In the genomic region with DNA sequence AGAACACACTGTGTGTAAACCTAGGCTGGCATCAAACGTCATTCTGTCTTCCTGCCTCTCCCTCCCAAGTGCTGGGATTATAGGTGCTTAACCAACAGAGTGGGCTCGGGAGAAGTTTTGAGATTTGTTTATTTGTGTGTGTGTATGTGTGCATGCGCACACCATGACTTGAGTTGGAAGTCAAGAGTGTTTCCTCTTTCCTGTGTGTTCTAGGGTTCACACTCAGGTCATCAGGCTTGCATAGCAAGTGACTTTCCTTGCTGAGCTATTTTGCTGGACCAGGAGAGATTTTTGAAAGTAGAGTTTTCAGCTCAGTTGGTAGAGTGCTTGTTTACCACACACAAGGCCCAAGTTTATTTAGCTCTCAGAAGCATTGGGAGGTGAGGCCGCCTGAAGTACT, we compare ENCODE assay signal across 8 mouse cellular contexts. TPM values are rescaled to one million over a fixed set of nuclear protein-coding genes. Genes with fewer than 3 reads are reported as not detected.
DNase-seq lines count a peak whose midpoint lies in the region; ATAC-seq lines count a peak whose summit lies in the region.

No protein-coding gene starts in this region.

- no peak for DNase-seq in heart, adult 9 months (ENCODE audit: low spot score in 2 of 2)
- DNase-seq in ovary, postnatal 10 days (ENCODE audit: low spot score): no peak
- DNase-seq in cerebellum, postnatal 36 days: no peak
- DNase-seq in adrenal gland, postnatal 4 days (ENCODE audit: low spot score in 2 of 2): no peak

- peak overlapping the region; percentile 17 for H3K4me2 ChIP-seq in heart, embryonic 11.5 days
- peak overlapping the region; percentile 73 for H3K4me2 ChIP-seq in heart, embryonic 14.5 days (ENCODE audit: low read length)
- H3K4me2 ChIP-seq in limb, embryonic 15.5 days: peak overlapping the region; percentile 22; the same call in 1 of the 2 replicates
- peak overlapping the region; percentile 40 for H3K4me2 ChIP-seq in neural tube, embryonic 12.5 days (replicated peaks)

- no peak for ATAC-seq in heart, embryonic 11.5 days (replicated peaks; ENCODE audit: insufficient number of reproducible peaks, low FRiP score, low TSS enrichment)
- no peak for ATAC-seq in heart, embryonic 14.5 days (ENCODE audit: insufficient number of reproducible peaks, insufficient read depth, low FRiP score, low read depth)
- ATAC-seq in limb, embryonic 15.5 days (ENCODE audit: insufficient number of reproducible peaks, low FRiP score, low TSS enrichment, low read depth): no peak
- ATAC-seq in neural tube, embryonic 12.5 days (ENCODE audit: low FRiP score, low read depth): no peak

- H3K27ac ChIP-seq in heart, embryonic 11.5 days (ENCODE audit: low read depth, low read length): no peak overlapping the region
- H3K27ac ChIP-seq in heart, embryonic 14.5 days (replicated peaks in 1 of 2; ENCODE audit: control insufficient read depth in 1 of 2, insufficient read depth in 1 of 2, low read depth in 2 of 2, low read length in 2 of 2): peak overlapping the region in 1 of 2 experiments; percentile 4; a peak in 1 of 4 replicates
- no peak overlapping the region for H3K27ac ChIP-seq in limb, embryonic 15.5 days
- no peak overlapping the region for H3K27ac ChIP-seq in neural tube, embryonic 12.5 days

- H3K4me3 ChIP-seq in heart, embryonic 11.5 days (ENCODE audit: low read depth, low read length): no peak overlapping the region
- H3K4me3 ChIP-seq in heart, embryonic 14.5 days (ENCODE audit: control insufficient read depth in 1 of 2, insufficient read depth in 1 of 2, low read depth in 1 of 2, low read length in 2 of 2): 0 out of 4 replicates have a peak overlapping the region, but pooled peaks of 1 of the 2 experiments have one; percentile 87
- H3K4me3 ChIP-seq in limb, embryonic 15.5 days: peak overlapping the region; percentile 17; the same call in 1 of the 2 replicates
- no peak overlapping the region for H3K4me3 ChIP-seq in neural tube, embryonic 12.5 days

- H3K4me1 ChIP-seq in heart, embryonic 11.5 days (ENCODE audit: control insufficient read depth, insufficient read depth, low read length): peaks cover 14% of the 10 kb centered on the region
- H3K4me1 ChIP-seq in heart, embryonic 14.5 days (ENCODE audit: control insufficient read depth in 2 of 2, insufficient read depth in 2 of 2, low read length in 2 of 2): peaks cover 8 to 25% of the 10 kb centered on the region in 2 experiments
- peaks cover 17% of the 10 kb centered on the region for H3K4me1 ChIP-seq in limb, embryonic 15.5 days
- peaks cover 19% of the 10 kb centered on the region for H3K4me1 ChIP-seq in neural tube, embryonic 12.5 days

- WGBS in heart, embryonic 11.5 days (ENCODE audit: insufficient replicate concordance): 51% methylated on average over 4 of the region's 4 CpGs
- 47% methylated on average over 4 of the region's 4 CpGs for WGBS in heart, embryonic 14.5 days
- WGBS in limb, embryonic 15.5 days: 60% methylated on average over 4 of the region's 4 CpGs
- 75% methylated on average over 4 of the region's 4 CpGs for WGBS in neural tube, embryonic 12.5 days

- peaks cover 9% of the 10 kb centered on the region; the same call in 1 of the 2 replicates for H3K36me3 ChIP-seq in heart, embryonic 11.5 days (ENCODE audit: control insufficient read depth, insufficient read depth, low read length)
- peaks cover 24% of the 10 kb centered on the region for H3K36me3 ChIP-seq in heart, embryonic 14.5 days (ENCODE audit: control insufficient read depth, insufficient read depth, low read length)
- peaks cover 17% of the 10 kb centered on the region for H3K36me3 ChIP-seq in limb, embryonic 15.5 days
- H3K36me3 ChIP-seq in neural tube, embryonic 12.5 days: peaks cover 20% of the 10 kb centered on the region

- H3K9ac ChIP-seq in heart, embryonic 11.5 days (ENCODE audit: low read depth, low read length): no peak overlapping the region
- H3K9ac ChIP-seq in heart, embryonic 14.5 days (ENCODE audit: low read length): no peak overlapping the region
- H3K9ac ChIP-seq in limb, embryonic 15.5 days: no peak overlapping the region
- H3K9ac ChIP-seq in neural tube, embryonic 12.5 days: no peak overlapping the region

- H3K27me3 ChIP-seq in heart, embryonic 11.5 days (ENCODE audit: control insufficient read depth, insufficient read depth, low read length): no peaks in the 10 kb centered on the region
- no peaks in the 10 kb centered on the region for H3K27me3 ChIP-seq in heart, embryonic 14.5 days (ENCODE audit: control insufficient read depth, insufficient read depth, low read length)
- no peaks in the 10 kb centered on the region for H3K27me3 ChIP-seq in limb, embryonic 15.5 days
- H3K27me3 ChIP-seq in neural tube, embryonic 12.5 days (replicated peaks): no peaks in the 10 kb centered on the region

- H3K9me3 ChIP-seq in heart, embryonic 11.5 days (replicated peaks; ENCODE audit: control insufficient read depth, low read length): no peaks in the 10 kb centered on the region
- no peaks in the 10 kb centered on the region for H3K9me3 ChIP-seq in heart, embryonic 14.5 days (ENCODE audit: control insufficient read depth, low read length)
- no peaks in the 10 kb centered on the region for H3K9me3 ChIP-seq in limb, embryonic 15.5 days
- no peaks in the 10 kb centered on the region for H3K9me3 ChIP-seq in neural tube, embryonic 12.5 days

RNA-seq across cellular contexts. Expression of gene Itch, which starts 1.8 kb away (rescaled TPM):
- 40.4 and 41.0 TPM in 2 replicates for polyA plus RNA-seq in heart, embryonic 11.5 days (2014; fragmentation: Nextera tagmentation; extraction: Ambion mirVana)
- polyA plus RNA-seq in heart, embryonic 14.5 days (2014; fragmentation: Nextera tagmentation; extraction: Ambion mirVana): 37.1 and 39.8 TPM in 2 replicates
- polyA plus RNA-seq in limb, embryonic 15.5 days (2015; fragmentation: Nextera tagmentation; extraction: Ambion mirVana): 51.9 and 54.9 TPM in 2 replicates
- 58.1 and 58.5 TPM in 2 replicates for polyA plus RNA-seq in neural tube, embryonic 12.5 days (2016; fragmentation: Nextera tagmentation; extraction: Ambion mirVana)
- total RNA-seq in adrenal gland, postnatal 4 days (2021): 10 to 100 TPM; 51.8 to 52.8 TPM

Comparison
In these comparisons a context has a peak if more than half of its experiments do, and no peak if none do; other contexts are left out.
1. H3K4me2 ChIP-seq: peak in every context shown above with its lines; median percentile 73 in heart, embryonic 14.5 days; 40 in neural tube, embryonic 12.5 days; 22 in limb, embryonic 15.5 days; 17 in heart, embryonic 11.5 days.